Mouse (Mus musculus): ENCODE data around the gene Nr2c1. TPM values are rescaled to one million over a fixed set of nuclear protein-coding genes. Genes with fewer than 3 reads are reported as not detected.
A peak's percentile ranks its signal among the peaks of the same experiment; 100 is the strongest.

Nr2c1 gene
- polyA plus RNA-seq (2015; fragmentation: Nextera tagmentation; extraction: Ambion mirVana): 9.5 and 10.0 TPM in 2 replicates

- peak within 1 kb of the TSS; percentile 91 for H3K4me3 ChIP-seq (replicated peaks)
- peaks cover 25% of the 10 kb centered on the region for H3K4me1 ChIP-seq (replicated peaks)
- H3K4me2 ChIP-seq (replicated peaks): peak within 1 kb of the TSS; percentile 57
- WGBS: under 1% methylated on average over 59 of the region's 64 CpGs
- peak; percentile 95 for ATAC-seq
- H3K9ac ChIP-seq (replicated peaks): peak within 1 kb of the TSS; percentile 92
- H3K9me3 ChIP-seq: no peaks in the 10 kb centered on the region
- H3K36me3 ChIP-seq: no peaks in the 10 kb centered on the region
- H3K27me3 ChIP-seq: no peaks in the 10 kb centered on the region
- H3K27ac ChIP-seq: peak within 1 kb of the TSS; percentile 81
These were observed at the start of gene Nr2c1 for GRCm38 (mm10) chr10:94147756-94148531. Gene Nr2c1, plus strand, starts transcription at chr10:94148023.

GRCm38 (mm10) chr10:94098100-94098499 is 49.7 kb upstream of the Nr2c1 start:
- Histone ChIP-seq H3K27ac (no peak overlapping the region), H3K4me3 (replicated peaks) (no peak overlapping the region), H3K36me3 (no peaks in the 10 kb centered on the region), H3K9me3 (no peaks in the 10 kb centered on the region), H3K4me2 (replicated peaks) (no peak overlapping the region), H3K4me1 (replicated peaks) (no peaks in the 10 kb centered on the region), H3K9ac (replicated peaks) (no peak overlapping the region), H3K27me3 (no peaks in the 10 kb centered on the region)
- WGBS: 92% methylated on average over 3 of the region's 3 CpGs
- ATAC-seq: no peak

GRCm38 (mm10) chr10:94105498-94105897 is 42.3 kb upstream of the Nr2c1 start:
- H3K9ac ChIP-seq (replicated peaks): no peak overlapping the region
- H3K4me2 ChIP-seq (replicated peaks): no peak overlapping the region
- H3K9me3 ChIP-seq: no peaks in the 10 kb centered on the region
- H3K4me1 ChIP-seq (replicated peaks): no peaks in the 10 kb centered on the region
- H3K27ac ChIP-seq: no peak overlapping the region
- no peak for ATAC-seq
- no peaks in the 10 kb centered on the region for H3K27me3 ChIP-seq
- no peak overlapping the region for H3K4me3 ChIP-seq (replicated peaks)
- no peaks in the 10 kb centered on the region for H3K36me3 ChIP-seq
- 92% methylated on average over 10 of the region's 10 CpGs for WGBS

GRCm38 (mm10) chr10:94107168-94107567 is 40.7 kb upstream of the Nr2c1 start:
- WGBS: 81% methylated on average over 4 of the region's 4 CpGs
- Histone ChIP-seq H3K9ac (replicated peaks) (no peak overlapping the region), H3K27ac (no peak overlapping the region), H3K4me2 (replicated peaks) (no peak overlapping the region), H3K9me3 (no peaks in the 10 kb centered on the region), H3K4me1 (replicated peaks) (no peaks in the 10 kb centered on the region), H3K36me3 (no peaks in the 10 kb centered on the region), H3K27me3 (no peaks in the 10 kb centered on the region), H3K4me3 (replicated peaks) (no peak overlapping the region)
- no peak for ATAC-seq

GRCm38 (mm10) chr10:94107607-94108006 is 40.2 kb upstream of the Nr2c1 start:
- Histone ChIP-seq H3K27ac (no peak overlapping the region), H3K4me1 (replicated peaks) (no peaks in the 10 kb centered on the region), H3K4me3 (replicated peaks) (no peak overlapping the region), H3K9ac (replicated peaks) (no peak overlapping the region), H3K36me3 (no peaks in the 10 kb centered on the region), H3K9me3 (no peaks in the 10 kb centered on the region), H3K4me2 (replicated peaks) (no peak overlapping the region), H3K27me3 (no peaks in the 10 kb centered on the region)
- 95% methylated on average over 7 of the region's 7 CpGs for WGBS
- ATAC-seq: no peak

GRCm38 (mm10) chr10:94108791-94109190 is 39.0 kb upstream of the Nr2c1 start:
- no peaks in the 10 kb centered on the region for H3K9me3 ChIP-seq
- no peak overlapping the region for H3K4me3 ChIP-seq (replicated peaks)
- H3K27me3 ChIP-seq: no peaks in the 10 kb centered on the region
- H3K27ac ChIP-seq: no peak overlapping the region
- WGBS: 92% methylated on average over 6 of the region's 6 CpGs
- no peak overlapping the region for H3K4me2 ChIP-seq (replicated peaks)
- H3K36me3 ChIP-seq: no peaks in the 10 kb centered on the region
- H3K4me1 ChIP-seq (replicated peaks): no peaks in the 10 kb centered on the region
- no peak for ATAC-seq
- H3K9ac ChIP-seq (replicated peaks): no peak overlapping the region

GRCm38 (mm10) chr10:94110834-94111754 is 36.7 kb upstream of the Nr2c1 start:
- no peaks in the 10 kb centered on the region for H3K9me3 ChIP-seq
- H3K27ac ChIP-seq: no peak overlapping the region
- no peak overlapping the region for H3K4me3 ChIP-seq (replicated peaks)
- H3K9ac ChIP-seq (replicated peaks): no peak overlapping the region
- WGBS: 85% methylated on average over 9 of the region's 9 CpGs
- H3K27me3 ChIP-seq: no peaks in the 10 kb centered on the region
- ATAC-seq: no peak
- no peaks in the 10 kb centered on the region for H3K36me3 ChIP-seq
- no peaks in the 10 kb centered on the region for H3K4me1 ChIP-seq (replicated peaks)
- H3K4me2 ChIP-seq (replicated peaks): no peak overlapping the region

GRCm38 (mm10) chr10:94112207-94112606 is 35.6 kb upstream of the Nr2c1 start:
- Histone ChIP-seq H3K27me3 (no peaks in the 10 kb centered on the region), H3K9me3 (no peaks in the 10 kb centered on the region), H3K4me3 (replicated peaks) (no peak overlapping the region), H3K4me1 (replicated peaks) (no peaks in the 10 kb centered on the region), H3K27ac (no peak overlapping the region), H3K4me2 (replicated peaks) (no peak overlapping the region), H3K9ac (replicated peaks) (no peak overlapping the region), H3K36me3 (no peaks in the 10 kb centered on the region)
- ATAC-seq: no peak
- 78% methylated on average over 3 of the region's 3 CpGs for WGBS

- Histone ChIP-seq H3K9ac (replicated peaks) (no peak overlapping the region), H3K4me1 (replicated peaks) (no peaks in the 10 kb centered on the region), H3K9me3 (no peaks in the 10 kb centered on the region), H3K27ac (no peak overlapping the region), H3K4me3 (replicated peaks) (no peak overlapping the region), H3K36me3 (0 out of 2 replicates have a peak, but pooled peaks cover 4% of the 10 kb centered on the region), H3K4me2 (replicated peaks) (no peak overlapping the region), H3K27me3 (no peaks in the 10 kb centered on the region)
- WGBS: 35% methylated on average over 6 of the region's 6 CpGs
- peak; percentile 65 for ATAC-seq
These were observed 31.8 kb upstream of the Nr2c1 start for GRCm38 (mm10) chr10:94115893-94116599.

- Histone ChIP-seq H3K4me2 (replicated peaks) (no peak overlapping the region), H3K27ac (no peak overlapping the region), H3K27me3 (no peaks in the 10 kb centered on the region), H3K36me3 (0 out of 2 replicates have a peak, but pooled peaks cover 5% of the 10 kb centered on the region), H3K9me3 (no peaks in the 10 kb centered on the region), H3K9ac (replicated peaks) (no peak overlapping the region), H3K4me1 (replicated peaks) (no peaks in the 10 kb centered on the region), H3K4me3 (replicated peaks) (no peak overlapping the region)
- no peak for ATAC-seq
- WGBS: 84% methylated on average over 12 of the region's 12 CpGs
These were observed 31.0 kb upstream of the Nr2c1 start for GRCm38 (mm10) chr10:94116781-94117340.

GRCm38 (mm10) chr10:94117916-94118315 is 29.9 kb upstream of the Nr2c1 start:
- H3K4me1 ChIP-seq (replicated peaks): no peaks in the 10 kb centered on the region
- no peaks in the 10 kb centered on the region for H3K27me3 ChIP-seq
- H3K4me2 ChIP-seq (replicated peaks): no peak overlapping the region
- no peak for ATAC-seq
- H3K36me3 ChIP-seq: 0 out of 2 replicates have a peak, but pooled peaks cover 5% of the 10 kb centered on the region
- H3K9me3 ChIP-seq: no peaks in the 10 kb centered on the region
- H3K4me3 ChIP-seq (replicated peaks): no peak overlapping the region
- H3K9ac ChIP-seq (replicated peaks): no peak overlapping the region
- no peak overlapping the region for H3K27ac ChIP-seq
- 89% methylated on average over 3 of the region's 3 CpGs for WGBS

All from midbrain, embryonic 13.5 days (tissue).